Mouse (Mus musculus) hindbrain, embryonic 14.5 days (tissue): ENCODE measurements around the gene Tfdp2. TPM values are rescaled to one million over a fixed set of nuclear protein-coding genes. Genes with fewer than 3 reads are reported as not detected.
"Not testable (repeated sequence)": the region's sequence is repeated elsewhere in the genome, so short reads cannot be mapped to it uniquely, and the experiment has no call there.

ENCODE experiments used
- ATAC-seq: fragments of 200-750 bp; cut with Nextera tagmentation; 2 replicates; pipeline ENCODE4 v1.8.0; 2017; ENCODE audit warnings: moderate number of reproducible peaks, mild to moderate bottlenecking, moderate TSS enrichment, moderate library complexity; ENCODE audit not compliant: low FRiP score
- DNase-seq: peaks from one replicate; pipeline ENCODE4 v3.0.0-alpha.2; 2015; ENCODE audit warnings: low spot score
- H3K27ac ChIP-seq: fragments of 300-500 bp; sonication (generic); 2 replicates; pipeline ENCODE4 v1.5.1; 2014; ENCODE audit warnings: mild to moderate bottlenecking, moderate library complexity
- H3K27me3 ChIP-seq: fragments of 300-500 bp; sonication (generic); 2 replicates; pipeline ENCODE4 v1.6.1; 2014; ENCODE audit warnings: mild to moderate bottlenecking, low read length, mixed read lengths; ENCODE audit not compliant: control insufficient read depth, insufficient read depth
- H3K36me3 ChIP-seq: fragments of 300-500 bp; sonication (generic); replicated peaks from 2 replicates; pipeline ENCODE4 v1.6.1; 2014; ENCODE audit not compliant: control insufficient read depth, insufficient read depth
- H3K4me1 ChIP-seq: fragments of 300-500 bp; sonication (generic); replicated peaks from 2 replicates; pipeline ENCODE4 v1.6.1; 2014; ENCODE audit warnings: antibody characterized with exemption, low read length, mixed read lengths; ENCODE audit not compliant: control insufficient read depth, insufficient read depth
- H3K4me2 ChIP-seq: fragments of 300-500 bp; sonication (generic); replicated peaks from 2 replicates; pipeline ENCODE4 v1.6.1; 2014; ENCODE audit warnings: mild to moderate bottlenecking, moderate library complexity
- H3K4me3 ChIP-seq: fragments of 300-500 bp; sonication (generic); replicated peaks from 2 replicates; pipeline ENCODE4 v1.5.1; 2014; ENCODE audit warnings: mild to moderate bottlenecking, low read length
- H3K9ac ChIP-seq: fragments of 300-500 bp; sonication (generic); 2 replicates; pipeline ENCODE4 v1.6.1; 2014
- H3K9me3 ChIP-seq: fragments of 300-500 bp; sonication (generic); 2 replicates; pipeline ENCODE4 v1.6.1; 2016; ENCODE audit warnings: low read length; ENCODE audit not compliant: control insufficient read depth
- WGBS: fragments of 180-500 bp; shearing (Covaris S2); extraction: QIAGEN DNeasy Blood & Tissue Kit; methylation state at CpG from one replicate; pipeline ENCODE4 v1.1.7; 2014; 5-methylcytosine and 5-hydroxymethylcytosine counted together
- polyA plus RNA-seq: library from polyadenylated mRNA; unstranded; fragments of >200 nt; fragmentation: Nextera tagmentation; extraction: Ambion mirVana; gene quantifications from 2 replicates; pipeline ENCODE4 v1.2.1, GENCODE M21; 2014

Gene Tfdp2
- polyA plus RNA-seq, 1 experiment from 2014 or later: 21.1 TPM

GRCm38 (mm10) chr9:96345750-96346149 lies 149.7 kb downstream of the Tfdp2 start:
- no peaks in the 10 kb centered on the region for H3K27me3 ChIP-seq
- 98% methylated on average over 3 of the region's 3 CpGs for WGBS
- H3K9me3 ChIP-seq: no peaks in the 10 kb centered on the region

GRCm38 (mm10) chr9:96348885-96349284 lies 152.8 kb downstream of the Tfdp2 start:
- Histone ChIP-seq H3K4me3 (no peak overlapping the region), H3K27ac (no peak overlapping the region), H3K27me3 (no peaks in the 10 kb centered on the region), H3K9ac (no peak overlapping the region), H3K4me1 (no peaks in the 10 kb centered on the region; the same call in 1 of the 2 replicates), H3K4me2 (no peak overlapping the region), H3K9me3 (no peaks in the 10 kb centered on the region), H3K36me3 (peaks cover 14% of the 10 kb centered on the region)
- no peak for DNase-seq
- 86% methylated on average over 5 of the region's 5 CpGs for WGBS
- no peak for ATAC-seq

More at GRCm38 (mm10) chr9:96345750-96346149, 149.7 kb downstream of the Tfdp2 start:
- Histone ChIP-seq H3K9ac (no peak overlapping the region), H3K27ac (no peak overlapping the region), H3K4me1 (no peaks in the 10 kb centered on the region), H3K4me3 (no peak overlapping the region), H3K4me2 (no peak overlapping the region), H3K36me3 (peaks cover 45% of the 10 kb centered on the region)
- no peak for DNase-seq
- ATAC-seq: no peak

- H3K27ac ChIP-seq: no peak overlapping the region
- ATAC-seq: no peak; the same call in 1 of the 2 replicates
- 51% methylated on average over 4 of the region's 4 CpGs for WGBS
Measured at GRCm38 (mm10) chr9:96350010-96350409, 153.9 kb downstream of the Tfdp2 start.

GRCm38 (mm10) chr9:96350476-96350875 lies 154.4 kb downstream of the Tfdp2 start:
- no peaks in the 10 kb centered on the region for H3K27me3 ChIP-seq
- DNase-seq (no peak), ATAC-seq (no peak)
- H3K27ac ChIP-seq: no peak overlapping the region
- H3K4me1 ChIP-seq: no peaks in the 10 kb centered on the region; the same call in 1 of the 2 replicates
- no peak overlapping the region for H3K4me2 ChIP-seq
- H3K9ac ChIP-seq: no peak overlapping the region
- peaks cover 5% of the 10 kb centered on the region; the same call in 1 of the 2 replicates for H3K36me3 ChIP-seq
- no peaks in the 10 kb centered on the region for H3K9me3 ChIP-seq
- H3K4me3 ChIP-seq: no peak overlapping the region
- WGBS: 55% methylated on average over 3 of the region's 3 CpGs

More at GRCm38 (mm10) chr9:96350010-96350409, 153.9 kb downstream of the Tfdp2 start:
- no peaks in the 10 kb centered on the region; the same call in 1 of the 2 replicates for H3K4me1 ChIP-seq
- no peak overlapping the region for H3K4me2 ChIP-seq
- peaks cover 6% of the 10 kb centered on the region for H3K36me3 ChIP-seq
- H3K4me3 ChIP-seq: no peak overlapping the region
- no peaks in the 10 kb centered on the region for H3K27me3 ChIP-seq
- H3K9ac ChIP-seq: no peak overlapping the region
- H3K9me3 ChIP-seq: no peaks in the 10 kb centered on the region
- peak; percentile 80 for DNase-seq

- 86% methylated on average over 6 of the region's 6 CpGs for WGBS
- not testable (repeated sequence) for H3K9ac ChIP-seq, ATAC-seq, H3K4me1 ChIP-seq, H3K36me3 ChIP-seq, H3K4me2 ChIP-seq, H3K9me3 ChIP-seq, H3K27ac ChIP-seq, H3K4me3 ChIP-seq, H3K27me3 ChIP-seq, DNase-seq
Measured at GRCm38 (mm10) chr9:96351771-96352170, 155.7 kb downstream of the Tfdp2 start.

- ATAC-seq (no peak), DNase-seq (no peak)
- Histone ChIP-seq H3K9me3 (no peaks in the 10 kb centered on the region), H3K36me3 (no peaks in the 10 kb centered on the region), H3K27ac (no peak overlapping the region), H3K27me3 (no peaks in the 10 kb centered on the region), H3K4me3 (no peak overlapping the region), H3K4me2 (no peak overlapping the region), H3K4me1 (no peaks in the 10 kb centered on the region; the same call in 1 of the 2 replicates), H3K9ac (no peak overlapping the region)
- 81% methylated on average over 12 of the region's 12 CpGs for WGBS
Measured at GRCm38 (mm10) chr9:96353121-96353769, 157.2 kb downstream of the Tfdp2 start.

GRCm38 (mm10) chr9:96353799-96354198 lies 157.7 kb downstream of the Tfdp2 start:
- DNase-seq: no peak
- WGBS: 74% methylated on average over 8 of the region's 8 CpGs

GRCm38 (mm10) chr9:96360056-96360455 lies 164.0 kb downstream of the Tfdp2 start:
- Histone ChIP-seq H3K4me2 (no peak overlapping the region), H3K9ac (no peak overlapping the region), H3K27me3 (no peaks in the 10 kb centered on the region), H3K4me1 (peaks cover 25% of the 10 kb centered on the region), H3K36me3 (no peaks in the 10 kb centered on the region), H3K9me3 (no peaks in the 10 kb centered on the region), H3K4me3 (no peak overlapping the region), H3K27ac (no peak overlapping the region)
- DNase-seq (no peak), ATAC-seq (no peak)
- WGBS: 98% methylated on average over 3 of the region's 3 CpGs

More at GRCm38 (mm10) chr9:96353799-96354198, 157.7 kb downstream of the Tfdp2 start:
- H3K36me3 ChIP-seq: no peaks in the 10 kb centered on the region
- no peaks in the 10 kb centered on the region for H3K9me3 ChIP-seq
- H3K27ac ChIP-seq: no peak overlapping the region
- H3K9ac ChIP-seq: no peak overlapping the region
- H3K4me1 ChIP-seq: no peaks in the 10 kb centered on the region; the same call in 1 of the 2 replicates
- H3K4me3 ChIP-seq: no peak overlapping the region
- H3K4me2 ChIP-seq: no peak overlapping the region
- ATAC-seq: no peak
- no peaks in the 10 kb centered on the region for H3K27me3 ChIP-seq

GRCm38 (mm10) chr9:96363581-96364140 lies 167.6 kb downstream of the Tfdp2 start:
- peak overlapping the region; percentile 93 for H3K4me3 ChIP-seq
- H3K27me3 ChIP-seq: no peaks in the 10 kb centered on the region
- peak overlapping the region; percentile 81 for H3K4me2 ChIP-seq
- under 1% methylated on average over 63 of the region's 64 CpGs for WGBS
- peak; percentile 51 for DNase-seq
- peak; percentile 62 for ATAC-seq
- no peaks in the 10 kb centered on the region for H3K36me3 ChIP-seq
- H3K4me1 ChIP-seq: peaks cover 28% of the 10 kb centered on the region
- H3K9ac ChIP-seq: peak overlapping the region; percentile 90
- H3K9me3 ChIP-seq: no peaks in the 10 kb centered on the region
- peak overlapping the region; percentile 89 for H3K27ac ChIP-seq
